Mouse (Mus musculus): Measurements from ENCODE around the gene Ank2.

Ank2 gene

GRCm38 (mm10) chr3:127300790-127301189, 198.4 kb downstream of the Ank2 start:
- DNase-seq (ENCODE audit: inconsistent age in 2 of 2, low spot score in 1 of 2), result no peak

DNA sequence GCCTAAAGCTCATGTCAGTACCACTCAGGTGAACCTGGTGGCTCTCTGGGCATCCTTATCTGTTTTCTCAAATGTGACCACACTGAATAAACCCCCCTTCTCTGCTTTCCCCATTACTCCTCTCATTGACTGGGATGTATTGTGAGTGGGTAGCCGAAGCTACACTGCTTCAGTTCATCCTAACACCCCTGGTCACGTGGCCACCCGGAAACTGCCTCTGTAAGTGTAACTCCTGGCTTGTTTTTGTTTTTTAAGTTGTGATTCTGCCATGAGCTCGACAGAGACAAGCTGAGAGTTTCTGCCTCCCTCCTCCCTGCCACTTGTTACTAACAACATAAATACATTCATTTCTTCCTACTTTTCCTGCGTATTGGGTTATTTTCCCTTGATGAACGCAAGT, 203.2 kb downstream of the Ank2 start:
- DNase-seq (ENCODE audit: inconsistent age in 2 of 2, low spot score in 1 of 2), result no peak

- no peak for DNase-seq (ENCODE audit: inconsistent age in 2 of 2, low spot score in 1 of 2)
Observed at GRCm38 (mm10) chr3:127294610-127295349, 204.4 kb downstream of the Ank2 start.

DNA sequence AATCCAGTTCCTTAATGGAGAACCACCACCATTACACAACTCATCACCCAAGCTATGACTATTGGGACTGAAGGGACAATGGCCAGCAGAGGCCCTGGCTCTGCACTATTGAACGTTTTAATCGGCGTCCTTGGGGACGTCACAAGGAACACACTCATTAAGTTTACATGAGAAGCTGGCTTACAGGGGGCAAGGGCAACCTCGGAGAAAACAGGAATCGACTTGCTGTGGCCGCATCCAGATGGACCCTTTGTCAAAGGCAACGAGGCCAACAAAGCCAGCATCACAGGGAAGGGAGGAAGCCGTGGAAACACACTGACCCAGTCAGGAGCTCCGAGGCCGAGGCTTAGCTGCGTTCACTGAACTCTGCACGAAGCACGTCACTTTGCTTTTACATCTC, 205.1 kb downstream of the Ank2 start:
- DNase-seq (ENCODE audit: inconsistent age in 2 of 2, low spot score in 1 of 2), result no peak

GRCm38 (mm10) chr3:127293479-127293874, 205.7 kb downstream of the Ank2 start:
- no peak for DNase-seq (ENCODE audit: inconsistent age in 2 of 2, low spot score in 1 of 2)

GRCm38 (mm10) chr3:127292864-127293478, 206.2 kb downstream of the Ank2 start:
- no peak for DNase-seq (ENCODE audit: inconsistent age in 2 of 2, low spot score in 1 of 2)

- DNase-seq (ENCODE audit: inconsistent age in 2 of 2, low spot score in 1 of 2), result no peak
Observed at GRCm38 (mm10) chr3:127282277-127282676, 216.9 kb downstream of the Ank2 start.

- no peak for DNase-seq (ENCODE audit: inconsistent age in 2 of 2, low spot score in 1 of 2)
Observed at GRCm38 (mm10) chr3:127281390-127281789, 217.8 kb downstream of the Ank2 start.

DNA sequence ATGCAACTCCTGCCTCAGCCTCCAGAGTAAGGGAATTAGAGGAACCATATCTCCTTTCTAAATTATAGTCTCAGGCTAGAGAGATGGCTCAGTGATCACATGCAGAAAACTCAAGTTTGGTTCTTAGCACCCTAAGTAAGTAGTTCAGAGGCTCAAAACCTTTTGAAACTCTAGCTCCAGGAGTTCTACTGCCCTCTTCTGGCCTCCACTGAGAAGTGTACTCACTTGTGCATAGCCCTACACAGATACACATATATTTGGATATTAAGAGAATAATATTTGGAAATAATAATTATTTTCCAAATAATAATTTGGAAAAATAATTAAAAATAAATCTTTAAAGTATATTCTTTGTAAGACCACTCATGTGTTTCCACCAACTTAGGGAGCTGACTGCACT, 218.8 kb downstream of the Ank2 start:
- DNase-seq (ENCODE audit: inconsistent age in 2 of 2, low spot score in 1 of 2), result no peak

GRCm38 (mm10) chr3:127275953-127276352, 223.2 kb downstream of the Ank2 start:
- no peak for DNase-seq (ENCODE audit: inconsistent age in 2 of 2, low spot score in 1 of 2)

DNA sequence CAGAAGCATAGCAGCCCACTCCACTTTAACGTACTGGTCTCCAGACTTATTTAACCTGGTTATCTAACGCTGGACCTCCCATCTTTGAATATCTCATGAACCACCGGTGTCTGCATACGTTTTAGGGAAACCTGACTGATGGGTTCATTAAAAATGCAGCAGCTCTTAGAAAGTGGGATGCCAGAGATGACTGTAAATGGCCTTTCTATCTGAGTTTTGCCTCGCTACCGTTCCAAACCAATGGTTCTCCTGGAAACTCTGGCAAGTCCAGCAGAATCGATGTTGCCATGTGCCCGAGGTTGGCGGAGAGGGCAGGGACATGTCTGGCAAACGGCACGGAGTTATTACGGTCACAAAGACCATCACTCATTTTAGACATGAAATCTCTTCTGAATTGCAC, 226.3 kb downstream of the Ank2 start:
- DNase-seq (ENCODE audit: inconsistent age in 2 of 2, low spot score in 1 of 2), result no peak

DNA sequence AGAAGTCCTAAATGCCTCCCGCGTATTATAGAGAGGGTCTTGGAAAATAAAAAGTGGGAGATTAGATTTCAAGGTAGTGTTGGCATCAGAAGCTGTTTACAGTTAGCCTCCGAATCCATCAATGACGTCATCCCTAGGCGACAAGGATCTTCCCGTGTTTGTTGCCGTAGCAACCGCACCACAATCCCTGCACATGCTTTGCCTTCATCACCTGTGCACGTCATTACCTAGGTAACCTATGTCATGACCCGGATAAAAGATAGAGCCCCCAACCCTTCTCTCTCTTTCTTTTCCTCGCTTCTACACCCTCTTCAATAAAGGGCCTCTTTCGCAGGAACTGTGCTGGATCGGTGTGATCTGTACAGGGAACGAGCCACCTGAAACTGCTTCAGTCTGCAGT, 229.5 kb downstream of the Ank2 start:
- DNase-seq (ENCODE audit: inconsistent age in 2 of 2, low spot score in 1 of 2), result no peak

- no peak for DNase-seq (ENCODE audit: inconsistent age in 2 of 2, low spot score in 1 of 2)
Observed at GRCm38 (mm10) chr3:127267846-127268245, 231.3 kb downstream of the Ank2 start.

GRCm38 (mm10) chr3:127265732-127266131, 233.4 kb downstream of the Ank2 start:
- DNase-seq (ENCODE audit: inconsistent age in 2 of 2, low spot score in 1 of 2), result no peak

GRCm38 (mm10) chr3:127265182-127265581, 234.0 kb downstream of the Ank2 start:
- no peak for DNase-seq (ENCODE audit: inconsistent age in 2 of 2, low spot score in 1 of 2)

DNA sequence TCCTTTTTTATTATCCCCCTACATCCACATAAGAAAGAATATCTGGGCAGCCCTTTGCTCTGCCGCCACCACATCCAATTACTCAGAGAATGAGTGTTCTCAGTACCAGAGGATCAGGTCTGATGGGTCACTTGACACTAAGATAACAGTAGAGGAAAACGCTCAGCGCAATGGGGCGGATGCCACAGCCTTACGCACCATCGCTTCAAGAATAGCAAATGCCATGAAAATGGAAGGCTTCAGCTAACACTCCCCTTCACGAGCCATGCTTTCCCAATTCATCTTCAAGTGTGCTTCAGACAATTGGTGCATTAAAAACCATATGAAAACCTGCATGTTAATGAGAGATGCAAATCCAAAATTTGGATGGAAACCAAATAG, 238.4 kb downstream of the Ank2 start:
- no peak for DNase-seq (ENCODE audit: inconsistent age in 2 of 2, low spot score in 1 of 2)

GRCm38 (mm10) chr3:127260007-127260785, 239.0 kb downstream of the Ank2 start:
- no peak for DNase-seq (ENCODE audit: inconsistent age in 2 of 2, low spot score in 1 of 2)

DNA sequence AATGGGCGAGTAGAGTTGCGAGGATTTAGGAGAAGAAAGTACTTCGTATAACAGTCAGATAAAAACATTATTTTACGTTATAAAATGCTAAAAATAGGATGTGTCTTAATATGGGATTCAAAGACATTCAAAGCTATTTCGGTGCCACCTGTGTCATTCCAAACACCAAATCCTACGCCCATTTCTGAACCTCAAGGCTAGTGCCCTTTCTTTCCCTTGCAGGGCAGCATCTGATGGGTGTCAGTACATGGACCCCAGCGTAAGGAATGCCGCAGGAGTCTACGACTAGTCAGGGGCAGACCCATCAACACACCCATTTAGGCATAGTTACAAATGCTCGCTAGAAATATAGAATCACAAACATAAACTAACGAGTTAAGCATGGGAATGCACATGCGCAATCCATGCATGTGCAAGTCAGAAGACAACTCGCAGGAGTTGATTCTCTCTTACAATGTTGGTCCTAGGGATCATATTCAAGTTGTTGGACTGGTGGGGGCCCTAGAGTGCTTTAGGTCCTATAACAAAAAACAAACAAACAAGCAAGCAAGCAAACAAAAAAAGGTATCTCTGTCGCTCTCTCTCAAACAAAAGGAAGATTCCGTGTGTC, 240.6 kb downstream of the Ank2 start:
- no peak for DNase-seq (ENCODE audit: inconsistent age in 2 of 2, low spot score in 1 of 2)

GRCm38 (mm10) chr3:127257969-127258368, 241.2 kb downstream of the Ank2 start:
- peak in 1 of 2 experiments; percentile 49 for DNase-seq (ENCODE audit: inconsistent age in 2 of 2, low spot score in 1 of 2)

DNA sequence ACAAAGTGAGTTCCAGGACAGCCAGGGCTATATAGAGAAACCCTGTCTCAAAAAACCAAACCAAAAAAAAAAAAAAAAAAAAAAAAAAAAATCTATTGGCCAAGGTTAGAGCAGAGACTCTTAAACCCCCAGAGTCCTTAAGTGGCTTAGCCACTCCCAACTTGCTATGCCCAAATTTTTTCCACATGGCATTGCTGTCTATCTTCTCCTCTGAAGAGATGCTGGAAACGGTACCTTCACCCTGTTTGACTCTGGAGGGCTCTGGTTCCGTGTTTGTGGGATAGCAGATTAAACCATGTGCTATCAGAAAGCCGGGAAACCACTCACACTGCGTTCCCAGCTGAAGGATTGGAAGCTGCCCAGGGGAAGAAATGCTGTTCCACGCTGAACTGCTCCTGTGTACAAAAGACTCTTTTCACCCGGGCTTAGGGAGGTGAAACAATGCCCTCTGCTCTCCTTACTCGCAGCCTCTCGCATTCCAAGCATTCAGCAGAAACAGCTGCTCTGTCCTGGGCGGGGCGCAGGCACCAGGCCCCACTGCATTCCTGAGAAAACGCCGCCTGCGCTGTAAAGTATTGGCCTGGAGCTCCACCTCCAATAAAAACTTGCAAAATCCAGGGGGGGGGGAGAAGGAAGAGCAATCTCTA, 241.7 kb downstream of the Ank2 start:
- peak; percentile 13 to 60 for DNase-seq (ENCODE audit: inconsistent age in 2 of 2, low spot score in 1 of 2)

- DNase-seq (ENCODE audit: inconsistent age in 2 of 2, low spot score in 1 of 2), result no peak
Observed at GRCm38 (mm10) chr3:127256681-127257080, 242.5 kb downstream of the Ank2 start.
